Mouse (Mus musculus): ENCODE data around the gene Zswim3.

GRCm38 (mm10) chr2:164793772-164794171, 11.1 kb upstream of the Zswim3 start:
- TF ChIP-seq CTCF (IDR thresholded peaks at IDR 0.05; ENCODE audit: low read depth, low read length) (no peak), POLR2A (IDR thresholded peaks at IDR 0.05; ENCODE audit: extremely low read depth, insufficient read depth, low read length) (no peak)

Data from liver, adult 2 months (tissue).